Mouse (Mus musculus): ENCODE results near the gene H2-Aa. TPM values are rescaled to one million over a fixed set of nuclear protein-coding genes. Genes with fewer than 3 reads are reported as not detected.
A peak's percentile ranks its signal among the peaks of the same experiment; 100 is the strongest.

The H2-Aa gene
- polyA plus RNA-seq, 2 experiments = 2.9 to 4.1 TPM

DNA sequence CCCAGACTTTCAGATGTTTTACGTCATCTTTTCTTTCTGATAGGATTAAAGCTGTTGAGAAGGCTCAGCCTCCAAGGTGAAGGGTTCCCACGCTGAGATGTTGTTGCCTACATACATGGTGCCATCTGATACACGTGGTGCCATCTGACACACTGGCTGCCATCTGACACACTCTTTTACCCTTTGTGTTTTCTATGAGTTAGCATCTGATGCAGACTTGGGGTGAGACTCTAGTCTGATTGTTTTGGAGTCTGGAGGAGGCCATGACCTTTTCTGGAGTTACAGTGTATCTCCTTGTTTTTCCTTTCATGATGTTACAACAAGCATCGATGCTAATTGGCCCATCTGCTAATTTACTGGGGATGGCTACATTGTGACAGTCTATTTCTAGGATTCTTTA is 43.0 kb downstream of the H2-Aa start:
- no peak for ATAC-seq (ENCODE audit: low FRiP score, low read depth)
- H3K4me1 ChIP-seq (ENCODE audit: control insufficient read depth, insufficient read depth, low read length) = no peaks in the 10 kb centered on the region
- H3K36me3 ChIP-seq (ENCODE audit: control insufficient read depth, insufficient read depth, low read length) = no peaks in the 10 kb centered on the region
- no peak overlapping the region for H3K4me3 ChIP-seq (replicated peaks; ENCODE audit: low read length)
- DNase-seq (ENCODE audit: low spot score) = no peak
- 71% methylated on average over 4 of the region's 4 CpGs for WGBS
- H3K27ac ChIP-seq (replicated peaks; ENCODE audit: low read depth, low read length) = no peak overlapping the region
- H3K4me2 ChIP-seq (replicated peaks; ENCODE audit: low read depth, low read length, severe bottlenecking) = no peak overlapping the region
- H3K9ac ChIP-seq (ENCODE audit: low read depth, low read length, severe bottlenecking) = no peak overlapping the region
- peaks cover 4% of the 10 kb centered on the region; the same call in 1 of the 2 replicates for H3K9me3 ChIP-seq (ENCODE audit: control insufficient read depth, low read length)
- TF ChIP-seq POLR2A (IDR thresholded peaks at IDR 0.05; ENCODE audit: borderline replicate concordance, extremely low read depth, insufficient read depth, insufficient read length) = no peak
- no peaks in the 10 kb centered on the region for H3K27me3 ChIP-seq (ENCODE audit: control insufficient read depth, insufficient read depth, low read length)

DNA sequence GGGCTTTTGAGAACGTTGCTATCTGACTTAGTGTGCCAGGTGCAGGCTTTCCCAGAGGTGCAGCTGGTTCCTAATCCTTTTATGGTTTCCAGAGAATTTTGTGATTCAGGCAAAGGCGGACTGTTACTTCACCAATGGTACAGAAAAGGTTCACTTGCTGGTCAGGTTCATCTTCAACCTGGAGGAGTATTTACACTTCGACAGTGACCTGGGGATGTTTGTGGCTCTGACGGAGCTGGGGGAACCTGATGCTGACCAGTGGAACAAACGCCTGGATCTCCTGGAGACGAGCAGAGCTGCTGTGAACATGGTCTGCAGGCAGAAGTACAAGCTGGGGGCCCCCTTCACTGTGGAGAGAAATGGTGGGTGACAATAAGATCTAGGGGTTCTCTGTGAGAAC is 46.7 kb downstream of the H2-Aa start:
- Histone ChIP-seq H3K27me3 (ENCODE audit: control insufficient read depth, insufficient read depth, low read length) (no peaks in the 10 kb centered on the region), H3K27ac (replicated peaks; ENCODE audit: low read depth, low read length) (no peak overlapping the region), H3K9ac (ENCODE audit: low read depth, low read length, severe bottlenecking) (no peak overlapping the region), H3K4me3 (replicated peaks; ENCODE audit: low read length) (no peak overlapping the region), H3K4me1 (ENCODE audit: control insufficient read depth, insufficient read depth, low read length) (no peaks in the 10 kb centered on the region), H3K36me3 (ENCODE audit: control insufficient read depth, insufficient read depth, low read length) (no peaks in the 10 kb centered on the region), H3K9me3 (ENCODE audit: control insufficient read depth, low read length) (peaks cover 4% of the 10 kb centered on the region; the same call in 1 of the 2 replicates), H3K4me2 (replicated peaks; ENCODE audit: low read depth, low read length, severe bottlenecking) (no peak overlapping the region)
- DNase-seq (ENCODE audit: low spot score) (no peak), ATAC-seq (ENCODE audit: low FRiP score, low read depth) (no peak)
- no peak for TF ChIP-seq POLR2A (IDR thresholded peaks at IDR 0.05; ENCODE audit: borderline replicate concordance, extremely low read depth, insufficient read depth, insufficient read length)
- 75% methylated on average over 6 of the region's 6 CpGs for WGBS

DNA sequence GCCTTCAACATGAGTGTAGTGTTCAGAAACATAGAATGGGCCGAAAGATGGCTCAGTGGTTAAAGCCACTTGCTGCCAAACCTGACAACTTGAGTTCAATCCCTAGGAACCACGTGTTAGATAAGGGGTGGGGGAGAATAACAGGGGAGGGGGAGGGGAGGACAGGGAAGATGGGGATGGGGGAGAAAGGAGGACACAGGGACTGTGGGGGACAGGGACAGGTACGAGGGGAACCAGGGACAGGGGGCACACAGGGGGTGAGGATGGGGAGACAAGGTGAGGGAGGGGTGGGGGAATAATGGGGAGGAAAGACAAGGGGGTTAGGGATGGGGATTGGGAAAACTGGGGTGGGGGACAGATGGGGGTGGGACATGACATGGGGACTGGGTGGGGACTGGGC is 47.3 kb downstream of the H2-Aa start:
- no peak overlapping the region for H3K4me2 ChIP-seq (replicated peaks; ENCODE audit: low read depth, low read length, severe bottlenecking)
- 58% methylated on average over 3 of the region's 3 CpGs for WGBS
- no peaks in the 10 kb centered on the region for H3K4me1 ChIP-seq (ENCODE audit: control insufficient read depth, insufficient read depth, low read length)
- H3K27ac ChIP-seq (replicated peaks; ENCODE audit: low read depth, low read length) = no peak overlapping the region
- ATAC-seq (ENCODE audit: low FRiP score, low read depth) (no peak), DNase-seq (ENCODE audit: low spot score) (no peak)
- H3K4me3 ChIP-seq (replicated peaks; ENCODE audit: low read length) = no peak overlapping the region
- H3K36me3 ChIP-seq (ENCODE audit: control insufficient read depth, insufficient read depth, low read length) = no peaks in the 10 kb centered on the region
- peaks cover 4% of the 10 kb centered on the region; the same call in 1 of the 2 replicates for H3K9me3 ChIP-seq (ENCODE audit: control insufficient read depth, low read length)
- H3K9ac ChIP-seq (ENCODE audit: low read depth, low read length, severe bottlenecking) = no peak overlapping the region
- TF ChIP-seq POLR2A (IDR thresholded peaks at IDR 0.05; ENCODE audit: borderline replicate concordance, extremely low read depth, insufficient read depth, insufficient read length) = no peak
- H3K27me3 ChIP-seq (ENCODE audit: control insufficient read depth, insufficient read depth, low read length) = no peaks in the 10 kb centered on the region

DNA sequence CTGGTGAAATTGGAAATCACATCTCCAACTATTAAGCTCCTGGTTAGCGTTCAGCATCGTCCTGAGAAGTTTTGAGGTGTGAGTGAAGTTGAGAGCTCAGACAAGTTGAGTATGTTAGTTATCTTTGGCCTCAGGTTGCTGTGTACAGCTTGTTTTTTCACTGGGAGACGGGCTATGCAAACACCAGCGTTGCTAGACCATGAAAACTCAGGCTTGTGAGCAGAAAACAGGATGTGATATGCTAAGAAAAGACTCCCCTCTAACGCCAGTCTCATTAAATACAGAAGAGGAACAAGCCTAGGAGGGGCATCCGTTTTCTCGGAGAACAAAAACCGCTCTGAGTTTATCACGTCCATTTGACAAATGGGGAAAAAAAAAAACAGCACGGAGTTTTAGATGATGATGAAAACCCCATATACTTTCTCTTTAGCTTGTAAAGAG is 48.0 kb downstream of the H2-Aa start:
- no peak for TF ChIP-seq POLR2A (IDR thresholded peaks at IDR 0.05; ENCODE audit: borderline replicate concordance, extremely low read depth, insufficient read depth, insufficient read length)
- no peak for ATAC-seq (ENCODE audit: low FRiP score, low read depth)
- WGBS = 67% methylated on average over 10 of the region's 10 CpGs

DNA sequence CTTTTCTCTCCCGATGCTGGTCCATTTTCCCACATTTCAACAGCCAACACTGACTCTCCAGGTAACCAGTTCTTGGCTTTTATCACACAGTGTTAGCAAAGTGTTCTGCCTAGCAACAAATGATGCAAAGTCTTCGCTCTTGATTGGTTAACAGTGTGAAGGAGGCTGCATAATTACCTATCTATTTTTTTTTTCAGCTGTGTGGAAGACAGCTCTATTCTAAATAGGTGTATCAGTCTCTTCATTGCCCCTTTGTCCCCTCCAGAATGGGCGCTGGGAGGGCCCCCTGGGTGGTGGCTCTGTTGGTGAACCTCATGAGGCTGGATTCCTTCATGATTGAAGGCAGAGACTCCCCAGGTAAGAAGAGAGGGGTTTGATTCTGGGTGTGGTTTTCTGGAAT is 48.9 kb downstream of the H2-Aa start, which contains the start of gene H2-Ob:
TSS of gene H2-Ob (plus strand) at position 198 of the 400 bp plus-strand sequence.
- H3K4me3 ChIP-seq (replicated peaks; ENCODE audit: low read length) = no peak within 1 kb of the TSS
- no peak for TF ChIP-seq POLR2A (IDR thresholded peaks at IDR 0.05; ENCODE audit: borderline replicate concordance, extremely low read depth, insufficient read depth, insufficient read length)
- H3K9me3 ChIP-seq (ENCODE audit: control insufficient read depth, low read length) = peaks cover 4% of the 10 kb centered on the region; the same call in 1 of the 2 replicates
- WGBS = 59% methylated on average over 3 of the region's 3 CpGs
- H3K27ac ChIP-seq (replicated peaks; ENCODE audit: low read depth, low read length) = no peak within 1 kb of the TSS
- DNase-seq (ENCODE audit: low spot score) (peak; percentile 66), ATAC-seq (ENCODE audit: low FRiP score, low read depth) (no peak)
- no peaks in the 10 kb centered on the region for H3K27me3 ChIP-seq (ENCODE audit: control insufficient read depth, insufficient read depth, low read length)
- H3K4me1 ChIP-seq (ENCODE audit: control insufficient read depth, insufficient read depth, low read length) = no peaks in the 10 kb centered on the region
- H3K9ac ChIP-seq (ENCODE audit: low read depth, low read length, severe bottlenecking) = no peak within 1 kb of the TSS
- H3K36me3 ChIP-seq (ENCODE audit: control insufficient read depth, insufficient read depth, low read length) = no peaks in the 10 kb centered on the region
- H3K4me2 ChIP-seq (replicated peaks; ENCODE audit: low read depth, low read length, severe bottlenecking) = no peak within 1 kb of the TSS

More for the DNA sequence above, 48.0 kb downstream of the H2-Aa start:
- Histone ChIP-seq H3K4me2 (replicated peaks; ENCODE audit: low read depth, low read length, severe bottlenecking) (no peak overlapping the region), H3K27ac (replicated peaks; ENCODE audit: low read depth, low read length) (no peak overlapping the region), H3K36me3 (ENCODE audit: control insufficient read depth, insufficient read depth, low read length) (no peaks in the 10 kb centered on the region), H3K4me1 (ENCODE audit: control insufficient read depth, insufficient read depth, low read length) (no peaks in the 10 kb centered on the region), H3K9me3 (ENCODE audit: control insufficient read depth, low read length) (peaks cover 4% of the 10 kb centered on the region; the same call in 1 of the 2 replicates), H3K4me3 (replicated peaks; ENCODE audit: low read length) (no peak overlapping the region), H3K27me3 (ENCODE audit: control insufficient read depth, insufficient read depth, low read length) (no peaks in the 10 kb centered on the region), H3K9ac (ENCODE audit: low read depth, low read length, severe bottlenecking) (no peak overlapping the region)
- no peak for DNase-seq (ENCODE audit: low spot score)
